ENCODE assay signal across 8 mouse cellular contexts in genomic region chrX:17319126-17319583, GRCm38 (mm10). TPM values are rescaled to one million over a fixed set of nuclear protein-coding genes. Genes with fewer than 3 reads are reported as not detected.
A peak's percentile ranks its signal among the peaks of the same experiment; 100 is the strongest.
DNase-seq lines count a peak whose midpoint lies in the region; ATAC-seq and TF ChIP-seq lines count a peak whose summit lies in the region.

Efhc2 (minus strand) TSS chrX:17319368.

- TF ChIP-seq POLR2A in spleen, adult 2 months (IDR thresholded peaks at IDR 0.05; ENCODE audit: low read depth, low read length): no peak
- no peak for TF ChIP-seq POLR2A in cerebellum, adult 2 months (IDR thresholded peaks at IDR 0.05; ENCODE audit: borderline replicate concordance, insufficient read depth, low read length)

- H3K9me3 ChIP-seq in forebrain, postnatal 0 days (ENCODE audit: low read length): no peaks in the 10 kb centered on the region
- no peaks in the 10 kb centered on the region for H3K9me3 ChIP-seq in midbrain, embryonic 10.5 days (replicated peaks)

- no peaks in the 10 kb centered on the region for H3K27me3 ChIP-seq in spleen, adult 2 months (ENCODE audit: control insufficient read depth, insufficient read depth, low read length)
- H3K27me3 ChIP-seq in cerebellum, adult 2 months (ENCODE audit: control insufficient read depth, insufficient read depth, low read length): no peaks in the 10 kb centered on the region
- H3K27me3 ChIP-seq in forebrain, postnatal 0 days (ENCODE audit: insufficient read depth, low read length): no peaks in the 10 kb centered on the region
- H3K27me3 ChIP-seq in midbrain, embryonic 10.5 days (ENCODE audit: low read depth, poor library complexity, severe bottlenecking): no peaks in the 10 kb centered on the region

- no peaks in the 10 kb centered on the region; the same call in 1 of the 2 replicates for H3K4me1 ChIP-seq in spleen, adult 2 months (ENCODE audit: control insufficient read depth, insufficient read depth, insufficient read length)
- H3K4me1 ChIP-seq in cerebellum, adult 2 months (ENCODE audit: control insufficient read depth, insufficient read depth, low read length): no peaks in the 10 kb centered on the region; the same call in 1 of the 2 replicates
- H3K4me1 ChIP-seq in forebrain, postnatal 0 days (ENCODE audit: insufficient read depth): no peaks in the 10 kb centered on the region
- H3K4me1 ChIP-seq in midbrain, embryonic 10.5 days: peaks cover 4% of the 10 kb centered on the region; the same call in 1 of the 2 replicates

- ATAC-seq in forebrain, postnatal 0 days: peak; percentile 69

- peak within 1 kb of the TSS; percentile 40; the same call in 1 of the 2 replicates for H3K4me3 ChIP-seq in spleen, adult 2 months (ENCODE audit: extremely low read depth, insufficient read depth, insufficient read length)
- H3K4me3 ChIP-seq in cerebellum, adult 2 months (replicated peaks; ENCODE audit: insufficient read depth, low read depth, low read length): peak within 1 kb of the TSS; percentile 87
- peak within 1 kb of the TSS; percentile 36 for H3K4me3 ChIP-seq in forebrain, postnatal 0 days (ENCODE audit: low read depth, low read length)
- peak within 1 kb of the TSS; percentile 50 for H3K4me3 ChIP-seq in midbrain, embryonic 10.5 days

- peak within 1 kb of the TSS; percentile 31 for H3K9ac ChIP-seq in forebrain, postnatal 0 days

- no peaks in the 10 kb centered on the region for H3K36me3 ChIP-seq in spleen, adult 2 months (ENCODE audit: control insufficient read depth, insufficient read depth, low read length)
- no peaks in the 10 kb centered on the region for H3K36me3 ChIP-seq in forebrain, postnatal 0 days (ENCODE audit: insufficient read depth)
- H3K36me3 ChIP-seq in midbrain, embryonic 10.5 days: no peaks in the 10 kb centered on the region

- intact Hi-C loops in gastrocnemius, postnatal 14 days (cut with DNase I; ENCODE audit: low total_unique reads): no loop called here

- H3K4me2 ChIP-seq in forebrain, postnatal 0 days (ENCODE audit: low read depth): peak within 1 kb of the TSS; percentile 57

- H3K27ac ChIP-seq in spleen, adult 2 months (ENCODE audit: insufficient read depth, low read length): no peak within 1 kb of the TSS
- H3K27ac ChIP-seq in cerebellum, adult 2 months (ENCODE audit: insufficient read depth, low read length): no peak within 1 kb of the TSS
- H3K27ac ChIP-seq in forebrain, postnatal 0 days (ENCODE audit: low read depth, low read length): no peak within 1 kb of the TSS
- no peak within 1 kb of the TSS; the same call in 1 of the 2 replicates for H3K27ac ChIP-seq in midbrain, embryonic 10.5 days (replicated peaks)

- no peak for TF ChIP-seq CTCF in spleen, adult 2 months (IDR thresholded peaks at IDR 0.05; ENCODE audit: extremely low read depth, insufficient read depth, insufficient read length, insufficient replicate concordance)
- no peak for TF ChIP-seq CTCF in cerebellum, adult 2 months (IDR thresholded peaks at IDR 0.05; ENCODE audit: borderline replicate concordance, insufficient read depth, low read depth, low read length)
- no peak for TF ChIP-seq CTCF in forebrain, postnatal 0 days (IDR thresholded peaks at IDR 0.05; ENCODE audit: low read depth)

- WGBS in spleen, adult 2 months: 41% methylated on average over 14 of the region's 19 CpGs
- 4% methylated on average over 17 of the region's 19 CpGs for WGBS in cerebellum, adult 2 months
- 23% methylated on average over 12 of the region's 19 CpGs for WGBS in forebrain, postnatal 0 days
- 10% methylated on average over 18 of the region's 19 CpGs for WGBS in midbrain, embryonic 10.5 days

- peak in 1 of 2 experiments; percentile 2 for DNase-seq in spleen, adult 2 months (ENCODE audit: low read depth in 1 of 2, low spot score in 2 of 2)
- DNase-seq in spleen, postnatal 4 days (ENCODE audit: low spot score in 2 of 2): no peak
- DNase-seq in cerebellum, adult 2 months: peak; percentile 39 to 43
- peak; percentile 19 for DNase-seq in forebrain, postnatal 0 days
- peak; percentile 17 for DNase-seq in kidney, postnatal 10 days
- peak; percentile 25 for DNase-seq in midbrain, embryonic 10.5 days (ENCODE audit: low spot score)
- peak; percentile 4 for DNase-seq in thymus, postnatal 4 days
- no peak for DNase-seq in gastrocnemius, postnatal 14 days

RNA-seq across cellular contexts. Expression of gene Efhc2, which starts in this region (rescaled TPM):
- not detected in 2 replicates for polyA plus RNA-seq in spleen, adult 2 months (2012; rRNA removed)
- polyA plus RNA-seq in cerebellum, adult 2 months (2012; rRNA removed): 1.0 and 1.1 TPM in 2 replicates
- total RNA-seq in forebrain, postnatal 0 days (2014; rRNA removed): 2.9 and 3.9 TPM in 2 replicates
- 2.3 and 2.5 TPM in 2 replicates for polyA plus RNA-seq in forebrain, postnatal 0 days (2015; fragmentation: Nextera tagmentation; extraction: Ambion mirVana)
- polyA plus RNA-seq in midbrain, embryonic 10.5 days (2016; fragmentation: Nextera tagmentation; extraction: Ambion mirVana): 0.72 and 0.75 TPM in 2 replicates
- total RNA-seq in gastrocnemius, postnatal 14 days (2021): under 1 TPM; 0.23 to 0.40 TPM

Comparison
In these comparisons a context has a peak if more than half of its experiments do, and no peak if none do; other contexts are left out.
1. Peak in DNase-seq and H3K4me3 ChIP-seq in midbrain, embryonic 10.5 days; RNA of the gene not detected or under 1 TPM.
2. DNase-seq: peak in cerebellum, adult 2 months (2 of 2), forebrain, postnatal 0 days (single experiment), kidney, postnatal 10 days (single experiment) and thymus, postnatal 4 days (single experiment); none in spleen, postnatal 4 days (0 of 2) and gastrocnemius, postnatal 14 days (single experiment).
3. H3K4me3 ChIP-seq: peak in every context shown above with its lines; median percentile 87 in cerebellum, adult 2 months; 50 in midbrain, embryonic 10.5 days; 40 in spleen, adult 2 months; 36 in forebrain, postnatal 0 days.